Mouse (Mus musculus) brain, embryonic 14.5 days (tissue): Measurements from ENCODE around the gene Neurod6. TPM values are rescaled to one million over a fixed set of nuclear protein-coding genes. Genes with fewer than 3 reads are reported as not detected.

Experiments
- DNase-seq: peaks from one replicate; pipeline ENCODE4 v3.0.0-alpha.2; 2011; ENCODE audit warnings: low read depth
- CTCF ChIP-seq: fragments of 200-500 bp; IDR thresholded peaks from 2 replicates; pipeline ENCODE4 v1.5.1; 2012; ENCODE audit warnings: inconsistent platforms, mild to moderate bottlenecking, moderate library complexity, borderline replicate concordance; ENCODE audit not compliant: insufficient read depth, insufficient read length; ENCODE audit errors: extremely low read depth
- POLR2A ChIP-seq: fragments of 200-500 bp; IDR thresholded peaks from 2 replicates; pipeline ENCODE4 v1.6.1; 2012; ENCODE audit warnings: mild to moderate bottlenecking, inconsistent platforms, borderline replicate concordance; ENCODE audit not compliant: poor library complexity, insufficient read depth, insufficient read length, severe bottlenecking; ENCODE audit errors: extremely low read depth
- polyA plus RNA-seq: library from polyadenylated mRNA; depleted of rRNA; stranded (reverse); fragments of >200 nt; gene quantifications from 2 replicates; pipeline ENCODE4 v1.2.3, GENCODE M21; 2012; rRNA removed

Gene Neurod6
- polyA plus RNA-seq, 1 experiment, result 64.8 TPM

GRCm38 (mm10) chr6:55634662-55635061 lies 46.4 kb downstream of the Neurod6 start:
- no peak for DNase-seq
- TF ChIP-seq POLR2A, result no peak
- no peak for TF ChIP-seq CTCF

Other genes with a start within 250 kb of the Neurod6 start
- 44.6 and 69.0 TPM in 2 replicates for gene Adcyap1r1, start 229.3 kb downstream of the Neurod6 start, polyA plus RNA-seq
- gene Itprid1, start 155.6 kb upstream of the Neurod6 start, polyA plus RNA-seq, result 0.26 and 1.2 TPM in 2 replicates